Mouse (Mus musculus) kidney, adult 8-10 months (tissue): ENCODE measurements at regions not wholly inside any gene's neighbourhood (a gene's known extent, or its start where the extent isn't known, plus 50 kb on each side); places are given as distances from the start of the nearest gene placed in this dataset.

ENCODE experiments used
- DNase-seq, 2 experiments: peaks; one replicate each; pipeline ENCODE4 v3.0.0; 2022

DNA sequence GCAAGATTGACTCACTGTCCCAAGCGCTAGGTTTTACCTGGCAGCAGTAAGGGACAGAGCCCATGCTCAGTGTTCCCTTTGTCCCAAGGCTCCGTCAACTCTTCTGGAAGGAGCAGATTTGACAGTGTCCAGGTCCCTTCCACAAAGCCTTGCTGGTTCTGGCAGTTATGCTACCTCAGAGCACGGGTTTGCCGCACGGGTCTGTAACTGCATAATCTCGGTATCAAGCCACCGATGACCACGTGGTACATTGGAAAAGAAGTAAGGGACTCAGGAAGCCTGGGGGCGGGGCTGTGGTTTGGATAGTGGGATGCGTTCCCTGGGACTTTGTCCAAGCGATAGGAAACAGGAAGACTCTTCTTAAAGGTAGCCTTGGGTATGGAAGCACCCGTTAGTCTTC is 319.3 kb downstream of the Mtx2 start:
- DNase-seq = no peak

DNA sequence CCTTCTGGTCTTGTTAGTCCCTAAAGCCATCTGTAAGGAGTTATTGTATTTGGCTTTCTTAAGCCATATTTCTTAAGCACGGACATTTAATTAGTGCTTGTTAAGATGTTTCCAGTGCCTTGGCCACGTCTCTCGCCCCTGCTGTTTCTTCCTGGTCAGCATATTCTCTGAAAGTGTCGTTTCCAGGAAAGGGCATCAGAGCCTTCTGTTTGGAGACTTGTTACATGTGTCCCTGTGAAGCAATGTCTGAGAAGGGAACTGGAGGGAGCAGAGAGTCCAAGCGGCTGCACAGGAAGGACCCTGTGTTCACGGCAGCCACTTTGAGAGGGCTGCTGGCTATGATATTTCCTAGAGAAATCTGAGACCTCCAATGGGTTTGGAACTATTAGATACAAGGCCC is 320.7 kb downstream of the Mtx2 start:
- DNase-seq = no peak

DNA sequence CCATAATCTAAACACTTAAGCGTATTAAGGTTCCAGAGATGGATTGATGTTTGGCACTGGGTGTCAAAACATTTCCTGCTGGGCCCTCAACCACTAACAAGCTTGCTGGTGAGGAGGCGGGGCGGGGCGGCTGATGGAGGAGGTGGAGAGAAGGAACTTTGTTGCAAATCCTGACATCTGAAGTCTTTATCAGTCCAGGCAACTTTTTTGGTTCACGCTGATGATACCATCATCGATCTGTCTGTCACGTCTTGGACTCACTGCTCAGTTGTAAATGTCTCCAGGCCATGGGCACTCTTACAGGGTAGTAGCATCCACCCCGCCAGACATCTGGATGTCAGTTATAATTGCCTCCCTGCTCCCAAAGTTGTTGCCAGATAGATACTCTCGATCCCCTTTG is 321.8 kb downstream of the Mtx2 start:
- no peak for DNase-seq

DNA sequence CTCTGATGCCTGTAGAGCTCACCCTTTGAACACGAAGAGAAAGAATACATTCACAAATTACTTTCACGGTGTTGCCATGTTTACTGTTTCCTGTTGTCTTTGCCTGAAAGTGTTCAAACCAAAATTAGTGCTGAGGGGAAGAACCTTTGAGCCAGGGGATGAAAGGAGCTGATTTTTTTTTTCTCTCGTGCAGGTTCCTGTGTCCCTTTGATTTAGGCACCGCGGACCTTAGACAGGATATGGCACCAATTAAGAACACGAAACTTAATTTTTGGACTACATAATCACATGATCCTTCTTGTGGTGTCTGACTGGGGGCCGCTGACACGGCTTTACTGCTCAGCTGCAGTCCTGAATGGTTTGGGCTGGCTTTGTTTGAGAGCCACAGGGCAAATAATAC is 322.4 kb downstream of the Mtx2 start:
- DNase-seq = no peak

DNA sequence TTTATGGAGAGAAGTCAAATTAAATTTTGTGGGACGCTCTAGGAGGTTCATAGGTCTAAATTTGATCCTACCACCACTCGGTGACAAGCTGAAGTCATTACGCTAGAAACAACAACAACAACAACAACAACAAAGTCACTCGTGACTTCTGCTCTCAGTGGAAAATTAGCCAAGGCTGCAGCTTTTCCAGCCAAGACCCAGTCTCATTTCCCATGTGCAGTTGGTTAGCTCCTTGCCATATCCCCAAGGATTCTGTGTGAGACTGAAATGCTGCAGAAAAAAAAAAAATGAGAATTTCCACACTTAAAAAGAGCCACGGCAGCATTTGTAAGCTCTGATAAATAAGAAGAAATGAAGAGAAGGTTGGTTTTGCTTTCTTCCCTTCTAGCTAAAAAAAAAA is 323.4 kb downstream of the Mtx2 start:
- no peak for DNase-seq

DNA sequence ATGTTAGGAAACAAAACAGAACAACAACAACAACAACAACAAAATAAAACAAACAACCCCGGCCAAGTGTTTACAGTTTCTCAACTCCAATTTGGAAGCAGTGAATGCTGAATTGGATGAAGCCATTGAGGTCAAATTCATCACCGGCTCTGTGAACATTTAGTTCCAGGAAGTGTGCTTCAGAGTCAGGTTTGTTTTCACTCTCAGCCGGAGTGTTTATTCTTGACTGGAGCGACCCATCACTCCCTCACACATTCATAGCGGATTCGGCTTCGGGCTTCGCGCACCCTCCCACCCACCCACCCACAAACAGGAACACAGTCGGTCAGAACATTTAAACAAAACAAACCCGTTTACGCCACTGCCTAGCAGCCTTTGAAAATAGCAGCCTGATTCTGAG is 324.0 kb downstream of the Mtx2 start:
- no peak for DNase-seq

DNA sequence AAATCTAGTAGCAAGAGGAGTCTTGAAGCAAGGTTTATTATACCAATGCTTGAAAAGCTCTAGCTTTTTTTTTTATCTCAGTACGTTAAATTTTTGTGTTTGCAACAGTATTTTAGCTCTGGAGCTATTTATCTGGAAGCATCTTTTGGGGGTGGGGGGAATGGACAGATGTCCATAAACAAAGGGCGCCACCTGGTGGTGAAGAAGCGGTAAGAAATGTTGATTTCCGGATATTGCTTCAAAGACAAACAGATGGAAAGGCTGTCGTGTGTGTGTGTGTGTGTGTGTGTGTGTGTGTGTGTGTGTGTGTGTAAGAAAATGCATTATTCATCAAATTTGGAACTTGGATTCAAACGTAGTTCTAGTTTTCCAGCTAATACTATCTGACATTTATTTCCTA is 325.4 kb downstream of the Mtx2 start:
- peak; percentile 19 to 34 for DNase-seq

DNA sequence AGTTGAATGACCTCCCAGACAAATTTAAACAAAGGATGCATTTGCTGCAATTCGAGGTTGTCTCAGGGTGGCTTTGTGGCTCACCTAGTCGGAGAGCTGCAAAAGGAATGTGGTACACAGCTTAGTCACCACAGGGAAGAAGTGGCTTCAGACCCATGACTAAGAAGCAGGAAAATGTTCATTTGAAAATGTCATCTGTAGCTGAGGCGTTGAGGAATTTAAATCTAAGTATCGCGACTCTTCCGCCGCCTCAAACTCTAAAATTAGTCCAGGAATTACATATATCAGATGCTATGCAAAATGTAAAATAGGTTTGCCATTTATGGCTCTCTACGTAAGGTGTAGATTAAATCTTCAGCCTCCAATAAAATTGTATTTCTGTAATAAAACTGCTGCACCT is 325.9 kb downstream of the Mtx2 start:
- DNase-seq = no peak

DNA sequence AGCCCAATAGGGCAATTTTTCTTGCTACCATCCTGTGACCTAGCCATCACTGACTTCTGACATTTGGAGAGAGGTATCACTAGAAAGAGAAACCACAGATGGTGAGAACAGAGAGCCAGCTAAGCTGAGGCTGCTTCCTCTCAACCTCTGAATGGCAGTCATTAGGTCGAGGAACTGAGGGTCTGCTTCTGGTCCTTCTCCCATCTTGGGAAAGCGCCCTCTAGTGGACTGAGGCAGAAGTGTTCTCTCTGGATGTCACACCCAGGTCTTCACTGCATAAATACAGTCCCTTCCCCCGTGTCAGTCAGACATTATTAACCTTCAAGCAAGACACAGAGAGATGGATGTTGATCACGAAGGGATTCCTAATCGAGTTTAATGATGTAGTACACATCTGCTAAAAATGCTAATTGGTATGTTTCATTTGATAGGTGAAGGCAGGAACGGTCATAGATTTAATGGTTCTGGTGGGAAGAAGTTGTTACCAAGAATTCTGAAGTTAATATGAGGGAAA is 326.9 kb downstream of the Mtx2 start:
- DNase-seq = peak in 1 of 2 experiments; percentile 41

DNA sequence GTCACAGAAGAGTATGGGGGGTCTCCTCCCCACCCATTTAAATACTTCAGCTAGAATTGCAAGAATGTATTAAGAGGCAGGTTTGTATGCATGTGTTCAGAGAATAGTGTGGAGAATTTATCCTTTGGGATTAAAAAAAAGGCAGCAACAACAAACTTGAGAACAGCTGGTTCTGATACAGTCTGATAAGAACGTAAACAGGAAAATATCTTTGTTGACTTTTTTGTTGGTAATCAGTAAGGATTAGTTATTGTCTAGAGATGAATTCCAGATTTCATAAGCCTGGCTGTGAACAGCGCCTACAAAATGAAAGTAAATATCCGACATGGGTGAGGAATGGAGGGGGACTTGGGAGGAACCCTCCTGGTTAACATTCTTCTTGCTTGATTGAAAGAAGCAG is 328.8 kb downstream of the Mtx2 start:
- no peak for DNase-seq

DNA sequence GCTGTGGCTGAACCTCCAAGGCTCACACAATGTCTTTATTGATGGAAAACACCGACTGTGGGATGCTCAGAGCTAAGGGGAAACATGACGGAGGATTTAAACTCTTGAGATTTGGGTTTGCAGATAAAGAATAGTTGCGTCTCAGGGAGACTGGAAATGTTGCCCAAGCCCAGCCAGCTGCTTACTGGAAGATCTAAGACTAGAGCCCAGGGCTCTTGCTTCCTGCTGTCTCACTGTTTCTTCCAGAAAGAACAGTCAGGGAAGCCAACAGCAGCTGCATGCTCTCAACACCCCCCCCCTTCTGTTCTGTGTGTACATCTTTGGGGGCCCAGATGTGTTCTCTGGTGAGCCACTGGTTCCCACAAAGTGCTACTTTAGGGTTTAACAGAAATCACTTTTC is 333.0 kb downstream of the Mtx2 start:
- no peak for DNase-seq

DNA sequence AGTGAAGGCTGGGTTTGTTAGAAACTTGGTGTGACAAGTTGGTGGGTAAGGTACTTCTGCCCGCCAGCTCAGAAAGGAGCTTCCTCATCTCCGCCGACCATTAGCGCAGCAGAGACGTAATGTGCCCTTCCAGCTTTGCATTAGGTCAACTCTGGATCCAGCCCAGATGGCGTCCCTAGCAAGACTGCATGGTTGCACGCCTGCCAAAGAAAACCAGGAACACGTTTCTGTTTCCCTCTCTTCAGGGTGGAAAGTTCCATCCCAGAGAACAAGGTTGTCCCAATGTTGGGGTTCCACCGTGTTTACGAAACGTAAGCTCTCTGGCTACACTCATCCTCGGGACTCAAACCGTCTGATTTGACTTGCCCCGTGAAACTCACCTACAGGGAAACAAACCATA is 335.5 kb downstream of the Mtx2 start:
- no peak for DNase-seq

DNA sequence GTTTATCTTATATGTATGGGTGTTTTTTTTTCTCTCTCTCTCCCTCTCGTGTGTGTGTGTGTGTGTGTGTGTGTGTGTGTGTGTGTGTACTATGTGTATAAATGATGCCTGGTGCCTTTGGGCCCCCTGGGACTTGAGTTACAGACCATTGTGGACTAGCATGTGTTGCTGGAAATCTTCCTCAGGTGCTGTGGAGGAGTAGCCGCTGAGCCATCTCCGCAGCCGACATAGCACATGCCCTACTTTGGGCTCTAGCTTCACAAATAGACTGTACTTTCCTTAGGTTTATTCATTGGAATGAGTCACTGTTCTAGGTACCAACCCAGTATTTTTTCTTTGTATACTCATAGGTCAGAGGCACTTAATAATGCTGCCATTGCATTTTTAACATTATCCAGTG is 339.4 kb downstream of the Mtx2 start:
- DNase-seq = no peak

DNA sequence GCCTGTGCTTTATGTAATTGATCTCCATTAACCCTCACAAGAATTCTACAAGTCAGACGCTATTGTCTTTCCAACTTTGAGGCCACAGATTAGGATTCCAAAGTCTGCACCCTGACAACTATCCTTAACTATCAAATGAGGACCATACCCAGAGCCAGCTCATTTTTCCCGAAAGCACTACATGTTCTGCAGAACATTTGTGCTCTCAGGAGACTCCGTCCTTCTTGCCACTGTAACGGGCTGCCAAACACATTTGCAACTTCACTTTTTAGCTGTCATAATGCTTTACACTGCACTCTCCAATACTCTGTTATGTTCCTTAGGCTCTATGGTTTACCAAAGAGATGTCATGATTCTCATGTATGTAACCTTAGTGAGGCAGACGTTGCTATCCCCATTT is 350.7 kb downstream of the Mtx2 start:
- no peak for DNase-seq

DNA sequence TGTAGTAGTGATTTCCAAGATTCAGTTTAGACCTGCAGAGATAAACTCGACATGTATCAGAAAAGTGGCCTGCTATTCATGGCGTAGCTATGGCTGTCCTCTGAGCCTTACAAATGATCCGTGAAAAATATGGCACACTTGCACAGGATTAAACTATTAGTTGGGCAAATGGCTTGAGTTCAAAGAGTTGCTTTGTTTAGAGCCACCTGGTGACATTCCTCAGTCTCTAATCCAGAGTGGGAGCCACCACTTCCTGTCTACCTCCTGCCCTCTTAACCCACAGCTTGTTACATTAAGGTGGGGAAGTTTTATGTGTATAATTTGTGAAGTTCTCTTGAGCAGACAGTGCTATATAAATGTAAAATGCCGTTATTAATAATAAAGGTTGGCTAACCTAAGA is 357.7 kb downstream of the Mtx2 start:
- no peak for DNase-seq

DNA sequence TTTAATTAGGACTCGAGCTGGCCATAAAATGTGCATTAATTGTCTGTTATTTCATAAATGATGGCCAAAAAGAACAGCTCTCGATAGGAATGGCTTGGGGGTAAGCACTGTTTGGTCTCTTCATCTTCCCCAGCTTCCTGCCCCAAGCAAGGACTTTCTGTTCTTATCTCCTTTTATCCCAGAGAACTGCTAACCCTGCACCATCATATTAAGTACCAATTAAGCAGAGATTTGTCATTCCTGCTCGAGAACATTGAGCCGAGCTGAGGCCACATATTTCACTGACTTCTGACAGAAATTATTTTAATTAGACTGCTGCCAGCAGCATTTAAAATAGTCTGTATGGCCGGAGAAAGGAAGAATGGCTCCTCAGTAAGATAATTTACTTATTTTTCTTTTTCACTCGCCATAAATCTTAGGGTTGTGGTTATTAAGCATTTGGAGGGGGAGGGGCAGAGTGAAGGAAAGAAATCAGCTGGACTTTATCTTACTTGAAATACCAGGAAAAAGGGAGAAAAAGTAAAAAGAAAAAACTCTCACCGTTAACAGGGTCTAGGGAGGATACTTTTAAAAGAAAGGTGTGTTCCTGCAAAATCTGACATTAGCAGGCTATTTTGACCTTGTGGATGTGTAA is 377.1 kb downstream of the Mtx2 start:
- peak; percentile 3 to 48 for DNase-seq

DNA sequence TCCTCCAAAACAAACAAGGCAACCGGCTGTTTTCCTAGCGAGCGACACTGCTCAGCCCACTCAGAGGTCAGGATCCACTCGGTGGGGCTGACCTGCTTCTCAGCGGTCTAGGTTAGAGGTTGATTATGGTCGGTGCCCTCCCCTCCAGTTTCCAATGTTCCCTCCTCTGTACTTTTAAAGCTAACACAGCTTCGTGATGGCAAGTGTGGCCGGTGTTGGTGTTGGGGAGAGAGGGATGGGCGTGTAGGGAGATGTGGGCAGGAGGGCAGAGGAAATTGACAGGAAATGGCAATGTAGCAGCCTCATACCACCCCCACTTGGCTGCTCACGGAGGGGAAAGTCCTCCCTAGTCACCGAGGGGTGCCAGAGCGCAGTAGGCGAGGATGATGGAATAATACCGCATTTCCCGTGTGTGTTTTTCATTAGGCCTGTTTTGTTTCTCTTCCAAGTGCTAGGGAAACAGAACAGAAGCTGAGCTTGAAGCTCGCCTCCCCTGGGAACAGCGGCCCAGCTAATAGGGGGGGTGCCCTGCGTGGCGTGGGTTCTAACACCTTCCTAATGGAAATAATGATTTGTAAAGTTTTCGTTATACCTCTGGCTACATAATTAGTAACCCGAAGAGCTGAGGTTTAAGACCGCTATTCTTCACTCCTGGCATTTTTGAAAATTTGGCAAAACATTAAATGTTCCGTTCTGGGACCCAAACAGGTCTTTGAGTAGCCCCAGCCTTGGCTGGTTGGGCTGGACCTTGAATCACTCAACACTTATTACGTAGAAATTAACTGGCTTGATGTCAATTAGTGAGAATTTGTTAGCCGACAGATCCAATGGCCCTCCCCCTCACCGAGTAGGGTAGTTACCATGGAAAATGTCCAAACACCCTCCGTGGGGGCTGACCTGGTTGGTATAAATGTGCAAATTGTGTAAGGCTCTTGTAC is 383.5 kb downstream of the Mtx2 start:
- peak; percentile 9 to 13 for DNase-seq

DNA sequence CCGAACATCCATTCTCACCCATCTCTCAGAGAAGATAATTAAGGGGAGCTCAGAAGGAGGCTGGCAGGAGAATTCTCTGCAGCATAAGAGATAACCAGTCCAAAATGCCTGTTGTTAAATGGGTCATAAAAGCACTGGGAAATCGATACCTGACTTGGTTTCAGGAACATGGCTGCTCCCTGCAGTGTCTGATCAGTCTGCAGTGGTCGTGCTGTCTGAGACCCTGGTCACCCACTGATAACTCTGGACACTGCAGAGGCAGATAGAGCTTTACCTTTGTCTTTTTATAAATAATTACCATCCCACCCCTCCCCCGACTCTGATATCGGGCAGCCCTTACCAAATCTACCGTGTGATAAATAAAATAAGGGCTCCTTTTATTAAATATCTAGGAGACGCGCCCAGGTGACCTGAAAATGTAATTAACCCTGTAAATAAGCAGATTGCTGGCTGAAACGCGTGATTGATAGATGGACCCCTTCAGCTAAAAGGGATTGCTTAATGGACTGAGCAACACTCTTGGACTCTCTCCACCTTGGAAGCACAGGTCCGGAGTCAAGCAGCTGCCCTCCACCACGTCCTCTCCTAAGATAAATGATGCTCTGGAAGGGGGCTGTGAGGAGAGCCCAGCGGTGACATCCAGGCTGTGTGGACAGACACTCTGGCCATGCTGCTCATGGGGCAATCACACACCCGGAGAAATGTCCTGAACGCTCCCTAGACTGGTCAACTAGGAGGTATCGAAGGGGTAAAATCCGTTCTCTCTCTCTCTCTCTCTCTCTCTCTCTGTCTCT is 384.4 kb downstream of the Mtx2 start:
- no peak for DNase-seq

DNA sequence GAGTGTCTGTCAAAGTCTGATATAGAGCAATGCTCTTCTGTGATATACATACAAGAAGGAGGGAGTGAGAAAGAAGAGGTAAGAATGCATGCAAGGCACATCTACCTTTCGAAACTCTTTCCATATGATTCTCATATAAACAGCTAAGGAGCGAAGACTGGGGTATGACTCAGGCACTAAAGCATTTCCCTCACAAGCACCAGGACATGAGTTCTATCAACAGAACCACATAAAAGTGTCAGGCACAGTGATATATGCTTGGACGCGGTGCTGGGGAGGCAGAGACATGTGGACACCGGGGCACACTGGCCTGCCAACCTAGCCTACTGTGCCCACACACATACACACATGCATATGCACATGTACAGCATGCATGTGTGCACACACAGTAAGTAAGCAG is 391.3 kb downstream of the Mtx2 start:
- no peak for DNase-seq

DNA sequence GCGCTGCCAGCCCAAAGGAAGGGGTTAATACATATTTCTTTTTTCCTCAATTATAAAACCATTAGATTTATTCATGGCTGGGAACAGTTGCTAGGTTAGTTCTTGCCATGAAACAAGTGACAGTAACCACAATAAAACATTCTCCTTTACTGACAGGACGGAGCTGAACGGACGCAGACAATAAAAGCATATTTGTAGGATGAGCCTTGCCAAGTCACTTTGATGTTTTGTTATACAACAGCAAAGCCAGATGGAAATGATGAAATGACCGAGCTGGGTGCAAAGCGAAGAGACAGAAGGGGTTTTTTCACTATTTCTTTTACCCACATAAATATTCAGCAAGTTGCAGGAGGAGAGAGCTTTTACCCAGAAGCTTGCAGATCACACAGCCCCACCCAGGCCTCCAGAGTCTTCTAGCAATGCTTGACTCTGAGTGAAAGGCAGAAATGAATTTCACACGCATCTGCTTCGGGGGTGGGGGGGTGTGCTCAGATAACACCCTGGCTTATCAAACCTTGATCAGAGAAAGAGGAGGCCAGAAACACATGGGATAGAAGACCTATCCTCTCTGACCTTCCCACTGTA is 395.3 kb downstream of the Mtx2 start:
- no peak for DNase-seq

DNA sequence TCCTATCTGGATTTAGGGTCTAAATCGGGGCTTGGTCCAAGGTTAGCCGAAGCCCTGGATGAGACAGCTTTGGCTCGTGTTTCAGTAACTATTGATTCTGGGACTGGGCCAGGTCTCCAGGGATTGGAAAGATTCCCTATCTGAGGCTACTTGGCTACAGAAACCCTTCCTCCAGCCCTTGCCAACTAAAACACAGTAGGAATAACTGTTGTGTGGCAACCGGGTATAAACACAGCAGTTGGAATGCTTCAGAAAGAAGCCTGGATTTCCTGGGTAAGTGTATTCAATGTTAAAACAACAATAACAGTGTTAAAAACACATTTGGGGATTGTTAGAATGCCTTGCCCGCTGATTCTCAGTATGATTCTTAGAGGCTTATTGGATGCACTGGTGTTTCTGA is 398.8 kb downstream of the Mtx2 start:
- DNase-seq = peak; percentile 58 to 68

DNA sequence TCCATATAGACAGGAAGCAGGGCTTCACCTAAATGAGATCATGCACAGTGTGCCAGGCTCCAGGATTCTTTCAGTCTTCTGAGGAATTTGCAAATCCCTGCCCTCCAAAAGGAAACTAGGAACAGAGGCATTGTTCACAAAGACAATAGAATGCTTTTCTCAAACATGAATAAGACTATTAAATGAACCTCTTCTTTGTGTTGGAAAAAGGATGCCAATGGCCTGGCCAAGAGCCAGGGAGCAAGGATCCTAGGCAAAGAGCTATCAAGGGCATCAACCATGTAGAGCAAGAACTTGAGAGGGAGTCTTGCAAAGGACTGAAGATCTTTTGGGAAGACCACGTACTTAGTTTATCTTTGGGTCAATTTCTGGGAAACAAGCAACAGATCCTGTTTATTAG is 415.4 kb downstream of the Mtx2 start:
- DNase-seq = no peak
